Mouse (Mus musculus) cerebellum, adult 9-11 months (tissue): ENCODE measurements around the gene Pxn.

Experiments
- DNase-seq: peaks from one replicate; pipeline ENCODE4 v3.0.0; 2022

Pxn gene

DNA sequence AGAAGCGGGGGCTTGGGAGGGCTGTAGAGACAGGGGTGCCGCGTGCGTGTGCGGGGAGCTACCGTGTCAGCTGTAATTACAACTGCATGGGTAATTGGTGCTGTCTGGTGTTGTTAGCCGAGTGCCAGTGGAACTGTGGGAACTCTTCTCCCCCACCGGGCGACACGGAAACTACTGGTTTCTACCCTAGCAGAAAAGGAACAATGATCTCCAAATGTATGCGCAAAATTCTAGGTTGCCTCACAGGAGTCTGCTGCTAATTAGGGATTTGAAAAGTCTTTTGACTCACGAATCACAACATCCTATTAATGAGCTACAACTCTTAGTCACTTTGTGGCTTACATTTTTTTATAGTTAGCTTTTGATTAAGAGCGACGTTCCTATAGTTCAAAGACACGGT lies 79.7 kb downstream of the Pxn start:
- no peak for DNase-seq

DNA sequence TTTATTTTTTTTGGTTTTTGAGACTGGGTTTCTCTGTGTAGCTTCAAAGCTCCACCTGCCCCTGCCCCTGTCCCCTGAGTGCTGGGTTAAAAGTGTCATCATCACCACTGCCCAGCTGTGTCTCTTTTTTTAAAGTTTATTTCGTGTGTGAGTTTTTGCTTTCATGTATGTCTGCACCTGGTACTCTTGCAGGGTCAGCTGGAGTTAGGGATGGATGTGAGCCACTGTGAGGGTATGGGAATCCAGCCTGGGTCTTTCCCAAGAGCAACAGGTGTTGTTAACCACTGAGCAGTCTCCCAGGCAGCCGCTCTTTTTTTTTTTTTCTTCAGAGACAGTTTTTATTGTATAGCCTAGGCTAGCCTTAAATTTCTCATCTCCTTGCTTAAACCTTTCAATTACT lies 80.3 kb downstream of the Pxn start:
- no peak for DNase-seq

DNA sequence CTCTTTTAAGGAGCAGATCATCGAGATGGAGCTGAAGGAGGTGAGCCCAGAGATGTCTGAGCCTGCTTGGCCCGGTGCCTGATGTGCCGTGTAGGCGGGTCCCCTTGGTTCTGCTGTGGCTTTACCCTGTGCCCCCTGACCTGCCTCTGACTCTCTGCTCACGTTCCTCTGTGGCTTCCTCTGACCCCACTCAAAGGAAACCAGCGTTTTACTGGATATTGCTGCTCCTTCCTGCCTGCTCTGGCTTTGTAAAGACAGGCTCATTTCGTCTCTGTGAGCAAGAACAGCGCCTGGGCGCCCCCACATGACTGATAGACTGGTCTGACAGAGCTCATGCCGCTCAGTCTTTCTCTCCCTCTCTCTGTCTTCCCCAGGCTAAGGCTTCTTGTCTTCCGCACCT lies 84.6 kb downstream of the Pxn start:
- no peak for DNase-seq

DNA sequence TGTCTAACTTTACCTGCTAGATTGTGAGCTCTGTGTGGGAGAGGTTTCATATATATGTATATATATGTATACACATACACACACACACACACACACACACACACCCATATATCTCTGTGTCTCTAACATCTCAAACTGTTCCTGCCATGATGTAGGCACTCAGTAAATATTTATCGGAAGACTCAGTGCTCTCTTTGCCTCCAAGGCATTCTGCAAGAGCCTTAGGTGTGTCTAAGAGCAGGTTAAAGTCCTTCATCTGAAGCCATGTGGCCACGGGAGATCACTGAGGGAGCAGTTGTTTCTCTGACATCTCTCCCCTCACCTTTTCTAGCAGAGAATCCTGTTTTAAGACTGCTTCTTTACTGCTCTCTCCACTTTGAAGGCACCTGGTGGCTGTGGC lies 85.0 kb downstream of the Pxn start:
- DNase-seq = no peak

DNA sequence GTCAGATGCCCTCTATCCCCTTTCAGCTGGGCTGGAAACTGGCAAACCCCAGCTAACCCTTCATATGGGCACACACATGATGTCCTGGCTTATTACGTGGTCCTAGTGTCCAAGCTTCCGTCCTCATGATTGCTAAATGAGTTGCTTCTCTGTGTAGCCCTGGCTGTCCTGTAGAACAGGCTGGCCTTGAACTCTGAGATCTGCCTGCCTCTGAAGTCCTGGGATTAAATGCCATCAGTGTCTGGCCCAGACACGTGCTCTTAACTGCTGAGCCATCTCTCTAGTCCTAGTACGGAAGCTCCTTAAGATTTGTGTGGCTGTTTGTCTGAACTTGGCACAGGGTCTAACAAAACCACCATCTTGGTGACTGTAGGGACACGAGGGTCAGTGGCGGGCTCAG lies 97.1 kb downstream of the Pxn start:
- no peak for DNase-seq
